Mouse (Mus musculus) left cerebral cortex, adult 11 months (tissue): Measurements from ENCODE around the gene Olfr1351.
"Not testable (repeated sequence)": the region's sequence is repeated elsewhere in the genome, so short reads cannot be mapped to it uniquely, and the experiment has no call there.

ENCODE experiments used
- DNase-seq: peaks from one replicate; pipeline ENCODE4 v3.0.0; 2022; ENCODE audit warnings: low spot score

Gene Olfr1351

DNA sequence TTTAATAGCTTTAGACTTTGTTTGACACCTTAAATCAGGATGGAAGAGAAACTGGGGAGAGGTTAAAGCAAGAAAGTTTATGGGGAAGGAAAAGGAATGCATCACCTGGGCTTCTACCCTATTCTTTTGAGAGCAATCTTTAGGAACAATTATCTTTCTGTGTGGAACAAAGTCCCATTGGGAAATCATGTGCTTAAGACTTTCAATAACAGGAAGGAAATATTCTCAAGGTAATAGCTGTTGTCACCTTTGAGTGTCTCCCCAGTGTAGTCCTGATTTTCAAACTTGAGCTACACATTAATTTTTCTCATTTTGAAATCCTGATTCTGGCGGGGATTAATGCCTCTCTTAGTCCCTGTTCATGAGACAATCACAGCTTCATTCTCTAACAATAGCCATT, at the start of gene Olfr1351:
Olfr1351 (plus strand) TSS at position 301 of the 400 bp plus-strand sequence.
- DNase-seq = no peak

DNA sequence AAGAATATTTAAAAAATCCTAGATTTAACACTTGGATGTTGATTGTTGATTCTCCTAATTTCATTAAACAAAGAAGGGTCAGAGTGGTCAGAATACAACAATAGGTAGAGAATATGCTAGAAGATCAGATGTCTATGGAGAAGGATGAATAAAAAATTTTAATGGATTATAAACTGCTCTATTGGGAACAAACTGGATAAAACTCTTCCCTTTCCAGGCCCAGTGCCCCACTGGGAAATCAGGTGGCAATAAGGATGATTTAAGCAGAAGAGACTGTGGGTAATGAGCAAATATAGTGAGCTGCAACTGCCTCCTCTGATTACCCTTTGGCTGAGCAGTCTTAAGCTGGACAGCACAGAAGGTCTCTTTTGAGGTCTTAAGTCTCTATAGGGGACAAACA, 49.3 kb upstream of the Olfr1351 start, which contains the start of gene Olfr1353:
Olfr1353 (plus strand) TSS at position 301 of the 400 bp plus-strand sequence.
- not testable (repeated sequence) for DNase-seq

DNA sequence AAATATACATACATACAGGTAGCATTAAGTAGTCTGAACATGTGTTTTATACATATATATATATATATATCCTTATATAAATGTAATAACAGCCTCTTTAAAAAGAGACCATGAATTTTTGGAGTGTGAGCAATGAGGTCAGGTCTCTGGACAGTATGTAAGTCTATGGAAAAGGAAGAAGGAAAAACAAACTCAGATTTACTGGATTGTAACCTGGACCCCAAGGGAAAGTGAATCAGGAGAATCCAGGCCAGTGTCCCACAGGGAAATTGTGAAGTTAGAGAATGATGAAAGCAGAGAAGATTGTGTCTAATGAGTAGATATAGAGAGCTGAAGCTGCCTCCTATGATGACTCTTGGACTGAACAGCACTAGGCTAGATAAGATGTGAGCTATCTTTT, 31.5 kb upstream of the Olfr1351 start, which contains the start of gene Olfr1352:
Olfr1352 (plus strand) TSS at position 301 of the 400 bp plus-strand sequence.
- DNase-seq = no peak

- DNase-seq = no peak
These were observed 16.2 kb downstream of the Olfr1351 start, which contains the start of gene Olfr57 for GRCm38 (mm10) chr10:79028441-79028840. Olfr57 (plus strand) TSS chr10:79028741.

GRCm38 (mm10) chr10:79042457-79042856, 30.2 kb downstream of the Olfr1351 start:
- not testable (repeated sequence) for DNase-seq

DNA sequence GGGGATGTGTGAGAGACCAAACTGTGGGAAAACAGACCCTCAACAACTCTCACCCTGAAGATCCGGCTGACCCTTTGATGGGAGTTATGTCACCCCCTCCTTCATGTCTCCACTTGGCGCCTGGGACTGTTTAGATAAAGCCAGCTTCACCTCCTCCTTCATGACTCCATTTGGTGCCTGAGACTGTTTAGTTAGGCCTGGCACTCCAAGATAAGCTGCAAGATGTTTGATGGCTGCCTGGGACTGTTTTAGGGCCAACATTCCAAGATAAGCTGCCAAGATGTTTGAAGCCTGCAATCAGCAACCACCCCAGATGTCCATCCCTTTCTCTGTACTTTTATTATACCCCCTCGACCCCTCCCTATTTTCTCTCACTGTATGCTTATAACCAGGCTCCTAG, 45.1 kb downstream of the Olfr1351 start:
- DNase-seq = not testable (repeated sequence)
